Mouse (Mus musculus) megakaryocyte, embryonic 14.5 days (primary cell): ENCODE data around the gene Olfr656. TPM values are rescaled to one million over a fixed set of nuclear protein-coding genes. Genes with fewer than 3 reads are reported as not detected.

Experiments
- H3K27me3 ChIP-seq: replicated peaks from 2 replicates; pipeline ENCODE3; 2012; ENCODE audit warnings: inconsistent platforms
- H3K36me3 ChIP-seq: replicated peaks from 2 replicates; pipeline ENCODE3; 2012; ENCODE audit warnings: low read length, inconsistent platforms, mixed read lengths
- H3K4me1 ChIP-seq: 2 replicates; pipeline ENCODE4 v1.6.1; 2012; ENCODE audit warnings: inconsistent platforms
- H3K4me3 ChIP-seq: replicated peaks from 2 replicates; pipeline ENCODE3; 2012; ENCODE audit warnings: moderate library complexity, mild to moderate bottlenecking, inconsistent platforms
- H3K9me3 ChIP-seq: 2 replicates; pipeline ENCODE4 v1.6.1; 2012; ENCODE audit warnings: inconsistent platforms
- FLI1 ChIP-seq: IDR thresholded peaks from 2 replicates; pipeline ENCODE4 v1.6.1; 2012; ENCODE audit warnings: low read length, inconsistent platforms, mixed read lengths
- GATA1 ChIP-seq: IDR thresholded peaks from 3 replicates; pipeline ENCODE4 v1.6.1; 2012; ENCODE audit warnings: mixed read lengths, low read length, inconsistent platforms, borderline replicate concordance
- polyA plus RNA-seq: library from polyadenylated mRNA; stranded (reverse); fragments of >175 nt; gene quantifications from 2 replicates; pipeline ENCODE4 v1.2.3, GENCODE M21; 2012; ENCODE audit warnings: low replicate concordance; ENCODE audit not compliant: insufficient read depth

Olfr656 gene
- polyA plus RNA-seq = not detected in 2 replicates

- Histone ChIP-seq H3K4me1 (no peaks in the 10 kb centered on the region), H3K36me3 (no peaks in the 10 kb centered on the region), H3K4me3 (no peak within 1 kb of the TSS), H3K27me3 (no peaks in the 10 kb centered on the region), H3K9me3 (peaks cover 6% of the 10 kb centered on the region; the same call in 1 of the 2 replicates)
- no peak for TF ChIP-seq GATA1
- TF ChIP-seq FLI1 = no peak
Measured at GRCm38 (mm10) chr7:104613655-104614054, at the start of gene Olfr656. Gene Olfr656 (plus strand): TSS chr7:104613955.

GRCm38 (mm10) chr7:104577014-104577413 is 36.7 kb upstream of the Olfr656 start, which contains the start of gene Olfr653:
Gene Olfr653 (plus strand): TSS chr7:104577314.
- Histone ChIP-seq H3K36me3 (no peaks in the 10 kb centered on the region), H3K27me3 (no peaks in the 10 kb centered on the region), H3K4me3 (no peak within 1 kb of the TSS), H3K9me3 (0 out of 2 replicates have a peak, but pooled peaks cover 4% of the 10 kb centered on the region), H3K4me1 (no peaks in the 10 kb centered on the region)
- TF ChIP-seq FLI1 (no peak), GATA1 (no peak)

GRCm38 (mm10) chr7:104580846-104581245 is 32.9 kb upstream of the Olfr656 start:
- Histone ChIP-seq H3K4me1 (no peaks in the 10 kb centered on the region), H3K4me3 (no peak overlapping the region), H3K9me3 (0 out of 2 replicates have a peak, but pooled peaks cover 4% of the 10 kb centered on the region), H3K27me3 (no peaks in the 10 kb centered on the region), H3K36me3 (no peaks in the 10 kb centered on the region)
- TF ChIP-seq FLI1 (no peak), GATA1 (no peak)

GRCm38 (mm10) chr7:104581429-104581828 is 32.3 kb upstream of the Olfr656 start:
- no peak for TF ChIP-seq GATA1
- TF ChIP-seq FLI1 = no peak
- Histone ChIP-seq H3K4me1 (no peaks in the 10 kb centered on the region), H3K9me3 (0 out of 2 replicates have a peak, but pooled peaks cover 4% of the 10 kb centered on the region), H3K27me3 (no peaks in the 10 kb centered on the region), H3K36me3 (no peaks in the 10 kb centered on the region), H3K4me3 (no peak overlapping the region)

GRCm38 (mm10) chr7:104586725-104587124 is 27.0 kb upstream of the Olfr656 start, which contains the start of gene Olfr654:
Gene Olfr654 (plus strand): TSS chr7:104587025.
- H3K4me3 ChIP-seq = no peak within 1 kb of the TSS
- no peaks in the 10 kb centered on the region for H3K27me3 ChIP-seq
- no peak for TF ChIP-seq FLI1
- no peak for TF ChIP-seq GATA1
- no peaks in the 10 kb centered on the region for H3K36me3 ChIP-seq
- H3K9me3 ChIP-seq = peaks cover 5% of the 10 kb centered on the region; the same call in 1 of the 2 replicates
- H3K4me1 ChIP-seq = no peaks in the 10 kb centered on the region

GRCm38 (mm10) chr7:104588274-104588673 is 25.5 kb upstream of the Olfr656 start:
- H3K4me3 ChIP-seq = peak overlapping the region; percentile 8
- H3K36me3 ChIP-seq = no peaks in the 10 kb centered on the region
- no peaks in the 10 kb centered on the region for H3K4me1 ChIP-seq
- H3K27me3 ChIP-seq = no peaks in the 10 kb centered on the region
- TF ChIP-seq GATA1 (no peak), FLI1 (no peak)
- H3K9me3 ChIP-seq = peaks cover 5% of the 10 kb centered on the region; the same call in 1 of the 2 replicates

GRCm38 (mm10) chr7:104601679-104602078 is 12.1 kb upstream of the Olfr656 start, which contains the start of gene Olfr655:
Gene Olfr655 (minus strand): TSS chr7:104601779.
- no peaks in the 10 kb centered on the region for H3K9me3 ChIP-seq
- no peaks in the 10 kb centered on the region for H3K36me3 ChIP-seq
- no peak for TF ChIP-seq FLI1
- no peak for TF ChIP-seq GATA1
- no peaks in the 10 kb centered on the region for H3K4me1 ChIP-seq
- H3K27me3 ChIP-seq = no peaks in the 10 kb centered on the region
- no peak within 1 kb of the TSS for H3K4me3 ChIP-seq

GRCm38 (mm10) chr7:104603173-104603572 is 10.6 kb upstream of the Olfr656 start:
- TF ChIP-seq GATA1 (no peak), FLI1 (no peak)
- Histone ChIP-seq H3K9me3 (no peaks in the 10 kb centered on the region), H3K4me3 (no peak overlapping the region), H3K36me3 (no peaks in the 10 kb centered on the region), H3K27me3 (no peaks in the 10 kb centered on the region), H3K4me1 (no peaks in the 10 kb centered on the region)

- TF ChIP-seq GATA1 (no peak), FLI1 (no peak)
- Histone ChIP-seq H3K36me3 (no peaks in the 10 kb centered on the region), H3K27me3 (no peaks in the 10 kb centered on the region), H3K4me3 (no peak overlapping the region), H3K4me1 (no peaks in the 10 kb centered on the region), H3K9me3 (no peaks in the 10 kb centered on the region)
Measured at GRCm38 (mm10) chr7:104604727-104605126, 9.0 kb upstream of the Olfr656 start.

- H3K4me1 ChIP-seq = no peaks in the 10 kb centered on the region
- no peak for TF ChIP-seq FLI1
- H3K36me3 ChIP-seq = no peaks in the 10 kb centered on the region
Measured at GRCm38 (mm10) chr7:104624494-104624893, 10.7 kb downstream of the Olfr656 start, which contains the start of gene Olfr657. Gene Olfr657 (plus strand): TSS chr7:104624794.

More at GRCm38 (mm10) chr7:104624494-104624893, 10.7 kb downstream of the Olfr656 start, which contains the start of gene Olfr657:
- Histone ChIP-seq H3K4me3 (no peak within 1 kb of the TSS), H3K27me3 (no peaks in the 10 kb centered on the region), H3K9me3 (no peaks in the 10 kb centered on the region)
